Mouse (Mus musculus): ENCODE measurements around the gene Epc2. TPM values are rescaled to one million over a fixed set of nuclear protein-coding genes. Genes with fewer than 3 reads are reported as not detected.

The Epc2 gene
- polyA plus RNA-seq, 1 experiment from 2014 or later = 8.6 TPM

DNA sequence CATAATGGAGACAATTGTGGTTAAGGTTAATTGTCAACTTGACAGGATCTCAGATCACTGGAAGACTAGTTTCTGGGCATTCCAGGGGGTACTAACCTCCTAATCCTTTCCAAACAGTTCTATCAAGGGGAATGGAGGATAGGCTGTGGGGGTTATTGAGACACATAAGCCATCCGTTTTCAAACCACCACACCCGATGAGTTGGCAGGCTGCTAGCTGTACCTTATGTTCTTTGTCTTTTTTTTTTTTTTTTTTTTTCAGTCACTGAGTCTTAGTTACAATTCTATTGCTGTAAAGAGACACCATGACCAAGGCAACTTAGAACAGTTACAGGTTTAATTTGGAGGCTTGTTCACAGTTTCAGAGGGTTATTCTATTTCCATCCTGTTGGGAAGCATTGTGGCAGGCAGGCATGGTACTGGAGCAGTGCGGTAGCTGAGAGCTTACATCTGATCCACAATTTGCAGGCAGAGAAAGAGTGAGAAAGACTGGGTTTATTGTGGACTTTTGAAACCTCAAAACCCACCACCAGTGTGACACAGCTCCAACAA is 14.5 kb downstream of the Epc2 start:
- no peak for ATAC-seq
- no peak overlapping the region for H3K4me3 ChIP-seq (ENCODE audit: low read length)
- H3K27ac ChIP-seq (ENCODE audit: low read depth, low read length) = no peak overlapping the region
- no peaks in the 10 kb centered on the region for H3K9me3 ChIP-seq (ENCODE audit: control insufficient read depth, low read length)
- no peak overlapping the region for H3K9ac ChIP-seq (ENCODE audit: low read depth, low read length)
- no peaks in the 10 kb centered on the region for H3K27me3 ChIP-seq (replicated peaks; ENCODE audit: control insufficient read depth, insufficient read depth, low read length)
- WGBS = 79% methylated on average over 3 of the region's 3 CpGs
- no peaks in the 10 kb centered on the region for H3K4me1 ChIP-seq (ENCODE audit: control insufficient read depth, insufficient read depth, low read depth, low read length)
- no peaks in the 10 kb centered on the region for H3K36me3 ChIP-seq (ENCODE audit: control insufficient read depth, insufficient read depth, low read length)
- H3K4me2 ChIP-seq (ENCODE audit: low read length) = no peak overlapping the region

DNA sequence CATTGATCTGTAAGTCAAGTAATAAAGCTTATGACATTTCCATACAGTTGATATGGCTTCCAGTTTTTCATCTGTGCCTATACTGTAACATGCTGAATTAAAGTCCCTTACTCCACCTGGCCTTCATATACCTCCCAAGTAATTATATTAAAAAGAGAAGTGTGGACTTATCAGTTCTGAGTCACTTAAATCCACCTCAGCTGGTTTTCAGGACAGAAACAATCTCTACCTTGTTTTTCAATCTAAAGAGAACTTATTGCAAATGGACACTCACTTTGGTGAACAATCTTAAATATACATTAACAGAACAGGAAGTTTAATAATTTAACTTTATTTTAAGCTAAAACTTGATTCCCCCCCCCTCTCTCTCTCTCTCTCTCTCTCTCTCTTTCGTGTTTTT is 15.8 kb downstream of the Epc2 start:
- Histone ChIP-seq H3K4me1 (ENCODE audit: control insufficient read depth, insufficient read depth, low read depth, low read length) (no peaks in the 10 kb centered on the region), H3K4me2 (ENCODE audit: low read length) (no peak overlapping the region), H3K9ac (ENCODE audit: low read depth, low read length) (no peak overlapping the region), H3K27me3 (replicated peaks; ENCODE audit: control insufficient read depth, insufficient read depth, low read length) (no peaks in the 10 kb centered on the region), H3K4me3 (ENCODE audit: low read length) (no peak overlapping the region), H3K9me3 (ENCODE audit: control insufficient read depth, low read length) (no peaks in the 10 kb centered on the region), H3K36me3 (ENCODE audit: control insufficient read depth, insufficient read depth, low read length) (no peaks in the 10 kb centered on the region), H3K27ac (ENCODE audit: low read depth, low read length) (no peak overlapping the region)
- 93% methylated on average over 1 of the region's 1 CpGs for WGBS
- no peak for ATAC-seq

DNA sequence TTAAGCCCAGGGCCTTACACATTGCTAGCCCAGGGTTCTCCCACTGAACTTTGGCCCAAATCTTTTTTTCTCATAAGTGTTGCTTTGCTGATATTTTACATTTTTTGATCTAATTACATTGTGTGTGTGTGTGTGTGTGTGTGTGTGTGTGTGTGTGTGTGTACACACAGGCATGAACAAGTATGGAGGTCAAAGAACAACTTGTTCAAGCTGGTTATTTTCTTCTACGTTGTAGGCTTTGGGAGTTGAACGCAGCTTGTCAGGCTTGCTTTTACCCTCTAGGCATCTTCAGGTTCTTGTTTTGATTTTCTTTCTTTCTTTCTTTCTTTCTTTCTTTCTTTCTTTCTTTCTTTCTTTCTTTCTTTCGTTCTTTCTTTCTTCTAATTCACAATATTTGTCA is 19.9 kb downstream of the Epc2 start:
- H3K27ac ChIP-seq (ENCODE audit: low read depth, low read length) = no peak overlapping the region
- no peak overlapping the region for H3K4me2 ChIP-seq (ENCODE audit: low read length)
- WGBS = 90% methylated on average over 3 of the region's 3 CpGs
- H3K36me3 ChIP-seq (ENCODE audit: control insufficient read depth, insufficient read depth, low read length) = no peaks in the 10 kb centered on the region
- no peaks in the 10 kb centered on the region for H3K9me3 ChIP-seq (ENCODE audit: control insufficient read depth, low read length)
- ATAC-seq = no peak
- no peaks in the 10 kb centered on the region for H3K4me1 ChIP-seq (ENCODE audit: control insufficient read depth, insufficient read depth, low read depth, low read length)
- H3K9ac ChIP-seq (ENCODE audit: low read depth, low read length) = no peak overlapping the region
- no peak overlapping the region for H3K4me3 ChIP-seq (ENCODE audit: low read length)
- H3K27me3 ChIP-seq (replicated peaks; ENCODE audit: control insufficient read depth, insufficient read depth, low read length) = no peaks in the 10 kb centered on the region

DNA sequence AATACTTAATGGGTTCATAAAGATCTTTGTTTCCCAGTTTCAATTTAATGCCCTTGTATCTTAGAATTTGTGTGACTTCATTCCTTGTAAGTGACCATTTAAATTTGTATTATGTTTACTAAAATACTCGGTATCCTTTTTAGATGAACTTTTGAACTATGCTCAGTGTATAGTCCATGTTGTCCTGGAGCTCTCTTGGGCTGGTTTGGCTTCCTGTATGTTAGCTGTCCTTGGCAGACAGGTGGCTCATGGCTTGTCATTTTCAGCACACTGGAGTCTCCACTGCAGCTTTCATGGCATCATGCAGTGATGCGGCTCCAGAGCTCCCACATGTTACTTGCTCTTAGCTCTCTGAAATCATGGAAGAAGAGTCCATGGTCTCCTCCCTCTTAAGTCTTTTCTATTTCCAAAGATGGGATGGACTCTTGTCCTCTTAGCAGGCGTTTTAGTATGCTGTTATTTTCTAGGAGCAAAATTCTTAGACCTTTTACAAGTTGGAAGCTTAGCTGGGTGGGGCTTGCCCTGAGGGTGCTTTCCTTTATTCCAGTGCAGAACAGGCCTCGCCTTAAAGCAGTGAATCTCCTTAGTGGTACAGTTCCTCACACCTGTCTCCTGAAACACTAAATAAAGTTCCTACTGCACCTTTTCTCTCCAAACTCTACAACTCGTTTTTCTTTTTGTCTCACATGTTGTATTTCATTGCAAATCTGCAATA is 20.5 kb downstream of the Epc2 start:
- H3K4me2 ChIP-seq (ENCODE audit: low read length) = no peak overlapping the region
- WGBS = 83% methylated on average over 5 of the region's 5 CpGs
- no peaks in the 10 kb centered on the region for H3K27me3 ChIP-seq (replicated peaks; ENCODE audit: control insufficient read depth, insufficient read depth, low read length)

DNA sequence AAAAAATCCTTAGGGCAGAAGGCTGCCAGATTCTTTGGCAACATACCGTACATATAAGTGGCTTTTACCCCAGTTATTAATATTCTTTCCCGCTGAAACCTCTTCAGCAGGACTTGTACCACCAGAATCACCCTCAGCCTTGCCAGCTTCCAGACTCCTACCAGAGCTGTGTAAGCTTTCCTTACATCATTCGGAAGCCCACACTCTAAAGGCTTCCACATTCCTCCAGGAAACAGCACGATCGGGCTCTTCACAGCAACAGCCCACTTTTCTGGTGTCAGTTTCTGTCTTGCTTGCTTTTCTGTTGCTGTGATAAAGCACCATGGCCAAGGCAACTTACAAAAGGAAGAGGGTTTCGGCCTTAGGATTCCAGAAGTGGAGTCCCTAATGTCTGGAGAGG is 21.2 kb downstream of the Epc2 start:
- WGBS = 91% methylated on average over 6 of the region's 6 CpGs
- H3K4me2 ChIP-seq (ENCODE audit: low read length) = no peak overlapping the region
- H3K36me3 ChIP-seq (ENCODE audit: control insufficient read depth, insufficient read depth, low read length) = no peaks in the 10 kb centered on the region
- H3K27me3 ChIP-seq (replicated peaks; ENCODE audit: control insufficient read depth, insufficient read depth, low read length) = no peaks in the 10 kb centered on the region
- no peak overlapping the region for H3K9ac ChIP-seq (ENCODE audit: low read depth, low read length)
- H3K4me3 ChIP-seq (ENCODE audit: low read length) = no peak overlapping the region
- no peaks in the 10 kb centered on the region for H3K4me1 ChIP-seq (ENCODE audit: control insufficient read depth, insufficient read depth, low read depth, low read length)
- no peak for ATAC-seq
- H3K27ac ChIP-seq (ENCODE audit: low read depth, low read length) = no peak overlapping the region
- H3K9me3 ChIP-seq (ENCODE audit: control insufficient read depth, low read length) = no peaks in the 10 kb centered on the region

More for the DNA sequence above, 20.5 kb downstream of the Epc2 start:
- Histone ChIP-seq H3K4me3 (ENCODE audit: low read length) (no peak overlapping the region), H3K36me3 (ENCODE audit: control insufficient read depth, insufficient read depth, low read length) (no peaks in the 10 kb centered on the region), H3K9me3 (ENCODE audit: control insufficient read depth, low read length) (no peaks in the 10 kb centered on the region), H3K4me1 (ENCODE audit: control insufficient read depth, insufficient read depth, low read depth, low read length) (no peaks in the 10 kb centered on the region), H3K27ac (ENCODE audit: low read depth, low read length) (no peak overlapping the region), H3K9ac (ENCODE audit: low read depth, low read length) (no peak overlapping the region)
- ATAC-seq = 0 out of 2 replicates have a peak, but pooled peaks have one; percentile 30

DNA sequence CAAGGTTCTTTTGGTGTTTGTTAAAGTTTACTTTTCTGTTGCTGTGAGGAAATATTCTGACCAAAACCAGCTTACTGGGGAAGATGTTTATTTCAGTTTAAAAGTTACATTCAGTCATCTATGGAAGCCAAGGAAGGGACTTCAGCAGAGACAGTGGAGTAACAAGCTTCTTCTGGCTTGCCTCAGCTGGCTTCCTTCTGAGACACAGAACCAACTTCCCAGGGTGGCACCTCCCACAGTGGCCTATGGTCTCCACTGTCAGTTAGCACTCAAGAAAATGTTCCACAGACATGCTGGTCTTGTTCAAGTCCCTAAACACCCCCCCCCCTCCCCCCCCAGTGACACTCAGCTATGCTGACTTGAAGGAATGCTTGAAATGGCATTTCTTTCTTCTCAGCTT is 30.9 kb downstream of the Epc2 start:
- Histone ChIP-seq H3K4me3 (ENCODE audit: low read length) (no peak overlapping the region), H3K4me1 (ENCODE audit: control insufficient read depth, insufficient read depth, low read depth, low read length) (no peaks in the 10 kb centered on the region), H3K36me3 (ENCODE audit: control insufficient read depth, insufficient read depth, low read length) (no peaks in the 10 kb centered on the region), H3K4me2 (ENCODE audit: low read length) (no peak overlapping the region), H3K27ac (ENCODE audit: low read depth, low read length) (no peak overlapping the region), H3K27me3 (replicated peaks; ENCODE audit: control insufficient read depth, insufficient read depth, low read length) (no peaks in the 10 kb centered on the region), H3K9ac (ENCODE audit: low read depth, low read length) (no peak overlapping the region), H3K9me3 (ENCODE audit: control insufficient read depth, low read length) (no peaks in the 10 kb centered on the region)
- no peak for ATAC-seq

DNA sequence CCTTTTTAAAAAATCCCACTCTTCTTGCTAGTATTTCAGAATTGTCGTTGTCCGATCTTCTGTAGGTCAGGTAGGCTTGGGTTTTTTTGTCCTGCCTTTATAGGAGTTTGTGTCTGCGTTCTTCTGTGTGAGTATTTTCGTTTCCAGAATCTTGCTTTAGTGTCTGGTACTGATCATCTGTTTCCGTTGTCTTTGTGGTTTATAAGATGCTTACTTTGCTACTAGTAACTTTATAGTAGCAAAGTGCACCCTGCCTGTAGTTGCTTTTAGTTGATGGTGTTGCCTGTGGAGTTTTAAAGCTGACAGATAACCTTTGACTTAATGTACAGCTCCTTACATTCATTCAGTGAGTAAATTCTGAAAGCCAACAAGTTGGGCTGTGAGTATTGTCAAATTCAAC is 32.1 kb downstream of the Epc2 start:
- Histone ChIP-seq H3K9ac (ENCODE audit: low read depth, low read length) (no peak overlapping the region), H3K4me3 (ENCODE audit: low read length) (no peak overlapping the region), H3K4me1 (ENCODE audit: control insufficient read depth, insufficient read depth, low read depth, low read length) (no peaks in the 10 kb centered on the region), H3K36me3 (ENCODE audit: control insufficient read depth, insufficient read depth, low read length) (no peaks in the 10 kb centered on the region), H3K9me3 (ENCODE audit: control insufficient read depth, low read length) (no peaks in the 10 kb centered on the region), H3K27ac (ENCODE audit: low read depth, low read length) (no peak overlapping the region), H3K4me2 (ENCODE audit: low read length) (no peak overlapping the region), H3K27me3 (replicated peaks; ENCODE audit: control insufficient read depth, insufficient read depth, low read length) (no peaks in the 10 kb centered on the region)
- WGBS = 97% methylated on average over 5 of the region's 5 CpGs
- ATAC-seq = no peak

DNA sequence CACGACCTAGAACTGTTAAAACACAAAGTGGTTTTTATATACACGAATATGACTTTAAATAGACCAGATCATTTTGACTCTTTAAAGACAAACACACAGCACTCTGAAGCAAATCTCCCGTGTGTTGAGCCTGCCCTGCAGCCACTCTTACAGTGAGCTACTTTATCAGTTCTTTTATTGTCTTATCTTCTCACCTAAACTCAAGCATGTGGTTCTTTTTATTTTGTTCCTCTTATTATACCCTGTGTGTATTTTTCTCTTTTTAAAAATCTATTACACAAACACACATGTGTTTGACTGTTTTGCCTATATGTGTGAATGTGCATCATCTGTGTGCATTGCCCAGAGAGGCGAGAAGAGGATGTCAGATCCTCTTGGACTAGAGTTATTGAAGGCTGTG is 50.1 kb downstream of the Epc2 start:
- Histone ChIP-seq H3K27ac (ENCODE audit: low read depth, low read length) (no peak overlapping the region), H3K9ac (ENCODE audit: low read depth, low read length) (no peak overlapping the region), H3K27me3 (replicated peaks; ENCODE audit: control insufficient read depth, insufficient read depth, low read length) (no peaks in the 10 kb centered on the region), H3K4me2 (ENCODE audit: low read length) (no peak overlapping the region), H3K4me1 (ENCODE audit: control insufficient read depth, insufficient read depth, low read depth, low read length) (no peaks in the 10 kb centered on the region), H3K9me3 (ENCODE audit: control insufficient read depth, low read length) (no peaks in the 10 kb centered on the region), H3K36me3 (ENCODE audit: control insufficient read depth, insufficient read depth, low read length) (no peaks in the 10 kb centered on the region), H3K4me3 (ENCODE audit: low read length) (no peak overlapping the region)
- no peak for ATAC-seq
- WGBS = 57% methylated on average over 4 of the region's 4 CpGs

DNA sequence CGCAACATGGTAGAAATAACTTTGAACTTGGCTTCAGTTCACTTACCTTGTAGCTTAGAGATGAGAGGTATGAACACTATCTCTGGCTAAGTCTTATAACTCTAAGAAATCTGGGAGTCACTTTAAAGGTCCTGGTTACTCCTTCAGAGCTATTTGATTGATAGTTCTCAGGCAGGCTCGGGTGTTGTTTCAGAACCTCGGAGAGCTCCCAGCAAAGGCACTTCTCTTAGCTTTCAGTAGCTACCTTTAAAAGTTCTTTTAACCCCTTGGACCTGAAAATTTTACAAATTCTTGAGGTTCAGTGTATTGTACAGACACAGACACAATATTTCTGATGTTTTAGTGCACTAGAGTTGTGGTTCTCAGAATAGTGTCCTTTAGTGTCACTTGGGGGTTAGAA is 52.3 kb downstream of the Epc2 start:
- ATAC-seq = no peak
- Histone ChIP-seq H3K9me3 (ENCODE audit: control insufficient read depth, low read length) (no peaks in the 10 kb centered on the region), H3K27ac (ENCODE audit: low read depth, low read length) (no peak overlapping the region), H3K27me3 (replicated peaks; ENCODE audit: control insufficient read depth, insufficient read depth, low read length) (no peaks in the 10 kb centered on the region), H3K4me3 (ENCODE audit: low read length) (no peak overlapping the region), H3K4me1 (ENCODE audit: control insufficient read depth, insufficient read depth, low read depth, low read length) (no peaks in the 10 kb centered on the region), H3K36me3 (ENCODE audit: control insufficient read depth, insufficient read depth, low read length) (no peaks in the 10 kb centered on the region), H3K9ac (ENCODE audit: low read depth, low read length) (no peak overlapping the region), H3K4me2 (ENCODE audit: low read length) (no peak overlapping the region)
- 65% methylated on average over 3 of the region's 3 CpGs for WGBS
